ENCODE assay signal across 17 mouse cellular contexts in the genomic region with DNA sequence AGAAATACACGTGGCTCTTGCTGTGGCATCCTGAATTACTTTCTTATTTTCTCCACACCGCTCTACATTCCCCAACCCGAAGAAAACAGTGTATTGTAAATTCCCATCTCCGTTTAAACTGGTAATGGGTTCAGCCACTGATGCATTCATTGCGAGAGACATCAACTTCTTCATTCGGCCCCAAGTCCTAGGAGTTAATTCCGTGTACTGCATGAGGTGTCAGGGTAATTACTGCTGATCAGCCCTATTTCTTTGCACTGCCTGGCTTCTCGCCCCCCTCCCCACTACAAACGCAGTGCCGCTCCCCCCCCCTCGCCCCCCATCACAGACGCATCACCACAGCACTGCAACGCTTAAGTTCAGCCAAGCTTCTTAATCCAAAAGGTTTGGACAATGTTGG.
A peak's percentile ranks its signal among the peaks of the same experiment; 100 is the strongest.
DNase-seq lines count a peak whose midpoint lies in the region; ATAC-seq lines count a peak whose summit lies in the region.
"Had no signal": no experiment of that assay in that cellular context is flagged by ENCODE, and none has a peak within 500 bp of the region (broad histone marks: within the 10 kb centered on the region; RNA-seq: fewer than 3 reads in every experiment).

No protein-coding gene starts in this region.

- H3K27me3 ChIP-seq in hindbrain, embryonic 10.5 days (ENCODE audit: insufficient read depth, poor library complexity, severe bottlenecking) = no peaks in the 10 kb centered on the region
- no peaks in the 10 kb centered on the region for H3K27me3 ChIP-seq in hindbrain, embryonic 11.5 days (ENCODE audit: control insufficient read depth, insufficient read depth, low read length)
- H3K27me3 ChIP-seq in midbrain, embryonic 14.5 days (ENCODE audit: control insufficient read depth, insufficient read depth, low read length) = no peaks in the 10 kb centered on the region
- H3K27me3 ChIP-seq in midbrain, embryonic 11.5 days (ENCODE audit: control insufficient read depth, insufficient read depth, low read length) = no peaks in the 10 kb centered on the region
- H3K27me3 ChIP-seq in hindbrain, embryonic 14.5 days (ENCODE audit: control insufficient read depth, insufficient read depth, low read length) = no peaks in the 10 kb centered on the region
- H3K27me3 ChIP-seq in neural tube, embryonic 14.5 days (ENCODE audit: control insufficient read depth, insufficient read depth, low read length) = no peaks in the 10 kb centered on the region
- H3K27me3 ChIP-seq: embryonic facial prominence, embryonic 15.5 days; heart, embryonic 12.5 days; limb, embryonic 15.5 days had no signal

- DNase-seq in hindbrain, embryonic 10.5 days (ENCODE audit: low spot score) = no peak
- no peak for DNase-seq in hindbrain, embryonic 11.5 days (ENCODE audit: low spot score)
- DNase-seq in midbrain, embryonic 14.5 days = no peak
- DNase-seq in midbrain, embryonic 11.5 days (ENCODE audit: low spot score, missing footprints) = no peak
- no peak for DNase-seq in hindbrain, embryonic 14.5 days (ENCODE audit: low spot score)
- DNase-seq in frontal cortex, postnatal 10 days (ENCODE audit: low spot score in 2 of 2) = no peak
- no peak for DNase-seq in thymus, postnatal 14 days
- DNase-seq: cerebellum, adult 11-12 months; gastrocnemius, postnatal 25 days; heart, postnatal 36 days; kidney, adult 11 months; kidney, postnatal 4 days; liver, postnatal 0 days had no signal

- WGBS in hindbrain, embryonic 10.5 days = 76% methylated on average over 13 of the region's 13 CpGs
- WGBS in hindbrain, embryonic 11.5 days = 75% methylated on average over 13 of the region's 13 CpGs
- 44% methylated on average over 13 of the region's 13 CpGs for WGBS in midbrain, embryonic 14.5 days
- 65% methylated on average over 13 of the region's 13 CpGs for WGBS in midbrain, embryonic 11.5 days
- 46% methylated on average over 13 of the region's 13 CpGs for WGBS in hindbrain, embryonic 14.5 days
- WGBS in neural tube, embryonic 14.5 days = 37% methylated on average over 13 of the region's 13 CpGs

- H3K4me3 ChIP-seq in hindbrain, embryonic 10.5 days = no peak overlapping the region
- H3K4me3 ChIP-seq in hindbrain, embryonic 11.5 days (ENCODE audit: low read depth, low read length) = no peak overlapping the region
- H3K4me3 ChIP-seq in midbrain, embryonic 14.5 days (replicated peaks; ENCODE audit: low read depth, low read length) = no peak overlapping the region
- no peak overlapping the region for H3K4me3 ChIP-seq in midbrain, embryonic 11.5 days (ENCODE audit: low read depth, low read length)
- H3K4me3 ChIP-seq in hindbrain, embryonic 14.5 days (replicated peaks; ENCODE audit: low read length) = no peak overlapping the region
- no peak overlapping the region for H3K4me3 ChIP-seq in neural tube, embryonic 14.5 days (ENCODE audit: low read depth, low read length)
- H3K4me3 ChIP-seq: embryonic facial prominence, embryonic 15.5 days; heart, embryonic 12.5 days; limb, embryonic 15.5 days had no signal

- no peak overlapping the region for H3K9ac ChIP-seq in hindbrain, embryonic 11.5 days (ENCODE audit: low read depth, low read length)
- no peak overlapping the region for H3K9ac ChIP-seq in midbrain, embryonic 14.5 days (replicated peaks; ENCODE audit: low read length)
- no peak overlapping the region for H3K9ac ChIP-seq in midbrain, embryonic 11.5 days (ENCODE audit: low read length)
- no peak overlapping the region for H3K9ac ChIP-seq in hindbrain, embryonic 14.5 days
- H3K9ac ChIP-seq in neural tube, embryonic 14.5 days (replicated peaks; ENCODE audit: low read depth, low read length) = no peak overlapping the region
- H3K9ac ChIP-seq: embryonic facial prominence, embryonic 15.5 days; heart, embryonic 12.5 days; limb, embryonic 15.5 days; liver, postnatal 0 days had no signal

- 0 out of 2 replicates have a peak overlapping the region, but pooled peaks have one; percentile 5 for H3K27ac ChIP-seq in hindbrain, embryonic 10.5 days
- H3K27ac ChIP-seq in hindbrain, embryonic 11.5 days (ENCODE audit: low read depth, low read length) = no peak overlapping the region
- no peak overlapping the region for H3K27ac ChIP-seq in midbrain, embryonic 14.5 days (replicated peaks; ENCODE audit: low read depth, low read length)
- H3K27ac ChIP-seq in midbrain, embryonic 11.5 days (ENCODE audit: low read depth, low read length) = no peak overlapping the region
- peak overlapping the region; percentile 46 for H3K27ac ChIP-seq in hindbrain, embryonic 14.5 days
- peak overlapping the region; percentile 53; the same call in 1 of the 2 replicates for H3K27ac ChIP-seq in neural tube, embryonic 14.5 days (ENCODE audit: low read depth, low read length)
- H3K27ac ChIP-seq: embryonic facial prominence, embryonic 15.5 days; limb, embryonic 15.5 days had no signal

- no peaks in the 10 kb centered on the region for H3K9me3 ChIP-seq in hindbrain, embryonic 10.5 days
- no peaks in the 10 kb centered on the region for H3K9me3 ChIP-seq in hindbrain, embryonic 11.5 days (ENCODE audit: control insufficient read depth, low read length)
- H3K9me3 ChIP-seq in midbrain, embryonic 14.5 days (ENCODE audit: control insufficient read depth, low read length) = no peaks in the 10 kb centered on the region
- H3K9me3 ChIP-seq in midbrain, embryonic 11.5 days (ENCODE audit: control insufficient read depth, low read length) = no peaks in the 10 kb centered on the region
- no peaks in the 10 kb centered on the region for H3K9me3 ChIP-seq in hindbrain, embryonic 14.5 days (ENCODE audit: control insufficient read depth, low read length)
- H3K9me3 ChIP-seq in neural tube, embryonic 14.5 days (ENCODE audit: control insufficient read depth, low read length) = no peaks in the 10 kb centered on the region
- H3K9me3 ChIP-seq: embryonic facial prominence, embryonic 15.5 days; heart, embryonic 12.5 days; limb, embryonic 15.5 days had no signal

- no peaks in the 10 kb centered on the region for H3K36me3 ChIP-seq in hindbrain, embryonic 10.5 days
- no peaks in the 10 kb centered on the region for H3K36me3 ChIP-seq in hindbrain, embryonic 11.5 days (ENCODE audit: control insufficient read depth, insufficient read depth, low read length)
- H3K36me3 ChIP-seq in midbrain, embryonic 14.5 days (ENCODE audit: control insufficient read depth, insufficient read depth, low read length) = no peaks in the 10 kb centered on the region
- no peaks in the 10 kb centered on the region for H3K36me3 ChIP-seq in midbrain, embryonic 11.5 days (ENCODE audit: control insufficient read depth, insufficient read depth, low read length)
- no peaks in the 10 kb centered on the region for H3K36me3 ChIP-seq in hindbrain, embryonic 14.5 days (replicated peaks; ENCODE audit: control insufficient read depth, insufficient read depth)
- H3K36me3 ChIP-seq in neural tube, embryonic 14.5 days (ENCODE audit: control insufficient read depth, insufficient read depth, low read length) = no peaks in the 10 kb centered on the region
- H3K36me3 ChIP-seq: embryonic facial prominence, embryonic 15.5 days; heart, embryonic 12.5 days; limb, embryonic 15.5 days had no signal

- no peak for ATAC-seq in hindbrain, embryonic 11.5 days (ENCODE audit: low FRiP score)
- no peak for ATAC-seq in midbrain, embryonic 14.5 days (ENCODE audit: low FRiP score, low TSS enrichment)
- no peak for ATAC-seq in midbrain, embryonic 11.5 days (ENCODE audit: low FRiP score)
- 0 out of 2 replicates have a peak, but pooled peaks have one; percentile 57 for ATAC-seq in hindbrain, embryonic 14.5 days (ENCODE audit: low FRiP score)
- peak; percentile 67 for ATAC-seq in neural tube, embryonic 14.5 days (ENCODE audit: low read depth)
- ATAC-seq: liver, postnatal 0 days had no signal

- H3K4me1 ChIP-seq in hindbrain, embryonic 10.5 days (replicated peaks) = peaks cover 11% of the 10 kb centered on the region
- H3K4me1 ChIP-seq in hindbrain, embryonic 11.5 days (replicated peaks; ENCODE audit: control insufficient read depth, insufficient read depth, low read length) = peaks cover 2% of the 10 kb centered on the region; the same call in 1 of the 2 replicates
- peaks cover 10% of the 10 kb centered on the region for H3K4me1 ChIP-seq in midbrain, embryonic 14.5 days (ENCODE audit: control insufficient read depth, insufficient read depth, low read length)
- H3K4me1 ChIP-seq in midbrain, embryonic 11.5 days (ENCODE audit: control insufficient read depth, insufficient read depth, low read length) = peaks cover 4% of the 10 kb centered on the region
- H3K4me1 ChIP-seq in hindbrain, embryonic 14.5 days (replicated peaks; ENCODE audit: control insufficient read depth, insufficient read depth, low read length) = peaks cover 21% of the 10 kb centered on the region
- H3K4me1 ChIP-seq in neural tube, embryonic 14.5 days (ENCODE audit: control insufficient read depth, insufficient read depth, low read length) = no peaks in the 10 kb centered on the region
- H3K4me1 ChIP-seq: heart, embryonic 12.5 days had no signal

- no peak overlapping the region for H3K4me2 ChIP-seq in hindbrain, embryonic 11.5 days (replicated peaks; ENCODE audit: low read depth, low read length)
- H3K4me2 ChIP-seq in midbrain, embryonic 14.5 days (ENCODE audit: low read length) = 0 out of 2 replicates have a peak overlapping the region, but pooled peaks have one; percentile 3
- no peak overlapping the region for H3K4me2 ChIP-seq in midbrain, embryonic 11.5 days
- H3K4me2 ChIP-seq in hindbrain, embryonic 14.5 days (replicated peaks) = peak overlapping the region; percentile 20
- H3K4me2 ChIP-seq in neural tube, embryonic 14.5 days (ENCODE audit: low read depth, low read length) = peak overlapping the region; percentile 32
- H3K4me2 ChIP-seq: embryonic facial prominence, embryonic 15.5 days; heart, embryonic 12.5 days; limb, embryonic 15.5 days had no signal

Comparison
In these comparisons a context has a peak if more than half of its experiments do, and no peak if none do; other contexts are left out.
1. H3K27ac ChIP-seq: peak in hindbrain, embryonic 10.5 days (single experiment), hindbrain, embryonic 14.5 days (single experiment) and neural tube, embryonic 14.5 days (single experiment); none in hindbrain, embryonic 11.5 days (single experiment), midbrain, embryonic 14.5 days (single experiment) and midbrain, embryonic 11.5 days (single experiment).
2. ATAC-seq: peak in hindbrain, embryonic 14.5 days (single experiment) and neural tube, embryonic 14.5 days (single experiment); none in hindbrain, embryonic 11.5 days (single experiment), midbrain, embryonic 14.5 days (single experiment) and midbrain, embryonic 11.5 days (single experiment).
3. H3K4me2 ChIP-seq: peak in midbrain, embryonic 14.5 days (single experiment), hindbrain, embryonic 14.5 days (single experiment) and neural tube, embryonic 14.5 days (single experiment); none in hindbrain, embryonic 11.5 days (single experiment) and midbrain, embryonic 11.5 days (single experiment).